Mouse (Mus musculus): ENCODE measurements around the gene Bloc1s4. TPM values are rescaled to one million over a fixed set of nuclear protein-coding genes. Genes with fewer than 3 reads are reported as not detected.

Bloc1s4 gene
- polyA plus RNA-seq, 1 experiment from 2014 or later = 24.5 TPM

Other genes with a start within 250 kb of the Bloc1s4 start
- 40.1 and 42.7 TPM in 2 replicates for gene Tbc1d14, start 155.4 kb downstream of the Bloc1s4 start, polyA plus RNA-seq (2014; fragmentation: Nextera tagmentation; extraction: Ambion mirVana)
- gene D5Ertd579e, start 52.6 kb downstream of the Bloc1s4 start, polyA plus RNA-seq (2014; fragmentation: Nextera tagmentation; extraction: Ambion mirVana) = 28.0 and 28.6 TPM in 2 replicates
- 768 and 796 TPM in 2 replicates for gene Mrfap1, start 48.1 kb upstream of the Bloc1s4 start, polyA plus RNA-seq (2014; fragmentation: Nextera tagmentation; extraction: Ambion mirVana)
- 7.7 and 9.1 TPM in 2 replicates for gene Man2b2, start 82.0 kb upstream of the Bloc1s4 start, polyA plus RNA-seq (2014; fragmentation: Nextera tagmentation; extraction: Ambion mirVana)
- gene Ppp2r2c, start 119.9 kb upstream of the Bloc1s4 start, polyA plus RNA-seq (2014; fragmentation: Nextera tagmentation; extraction: Ambion mirVana) = 1.2 and 1.4 TPM in 2 replicates
- gene Wfs1, start 240.6 kb upstream of the Bloc1s4 start, polyA plus RNA-seq (2014; fragmentation: Nextera tagmentation; extraction: Ambion mirVana) = 5.9 and 6.4 TPM in 2 replicates

Data from embryonic facial prominence, embryonic 11.5 days (tissue).